Mouse (Mus musculus): ENCODE data around the gene Ccdc28b.

The Ccdc28b gene

DNA sequence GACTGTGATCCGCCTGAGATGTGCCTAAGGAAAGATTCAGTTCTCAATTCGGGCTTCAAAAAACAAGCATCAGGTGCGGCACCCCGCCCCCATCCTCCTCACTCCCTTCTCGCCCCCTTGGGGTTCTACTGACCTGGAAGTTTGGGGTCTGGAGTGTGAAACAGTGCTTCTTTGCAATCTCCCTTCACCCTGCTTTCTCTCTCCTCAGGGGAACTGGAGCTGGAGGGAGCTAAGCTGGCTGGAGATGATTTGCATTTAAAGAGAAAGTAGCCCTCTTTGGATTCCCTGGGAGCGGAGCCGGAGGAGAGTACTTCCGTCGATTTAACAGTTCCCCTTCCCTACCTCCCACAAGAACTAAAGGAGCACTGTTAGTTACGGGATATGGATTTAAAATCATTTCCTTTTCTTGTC lies at the start of gene Ccdc28b:
TSS of gene Ccdc28b (minus strand) at position 267 of the 411 bp plus-strand sequence.
- DNase-seq (ENCODE audit: low read depth, low spot score) = no peak

DNA sequence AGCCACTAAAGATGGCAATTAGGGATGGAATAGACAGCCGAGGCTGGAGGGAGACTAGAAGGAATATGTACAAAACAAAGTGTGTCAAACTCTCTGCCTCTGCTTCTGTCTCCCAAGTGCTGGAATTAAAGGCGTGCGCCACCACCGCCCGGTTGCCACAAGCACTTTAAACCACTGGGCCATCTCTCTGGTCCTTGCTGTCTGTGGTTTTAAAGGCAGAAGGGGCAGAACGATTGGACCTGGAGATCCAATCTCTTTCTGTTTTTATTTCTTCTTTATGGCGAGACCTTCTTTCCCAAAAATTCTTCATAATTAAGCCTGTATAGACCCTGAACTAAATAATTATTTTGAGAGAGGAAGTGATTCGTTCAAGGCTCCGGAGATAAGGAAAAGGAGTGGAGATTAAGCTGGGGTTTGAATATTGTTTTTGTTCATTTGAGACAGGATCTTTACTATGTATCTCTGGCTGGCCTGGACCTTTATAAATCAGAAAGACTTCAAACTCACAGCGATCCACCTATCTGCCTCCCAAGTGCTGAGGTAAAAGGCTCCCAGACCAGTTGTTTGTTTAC lies 49.2 kb upstream of the Ccdc28b start:
- DNase-seq (ENCODE audit: low read depth, low spot score) = no peak

DNA sequence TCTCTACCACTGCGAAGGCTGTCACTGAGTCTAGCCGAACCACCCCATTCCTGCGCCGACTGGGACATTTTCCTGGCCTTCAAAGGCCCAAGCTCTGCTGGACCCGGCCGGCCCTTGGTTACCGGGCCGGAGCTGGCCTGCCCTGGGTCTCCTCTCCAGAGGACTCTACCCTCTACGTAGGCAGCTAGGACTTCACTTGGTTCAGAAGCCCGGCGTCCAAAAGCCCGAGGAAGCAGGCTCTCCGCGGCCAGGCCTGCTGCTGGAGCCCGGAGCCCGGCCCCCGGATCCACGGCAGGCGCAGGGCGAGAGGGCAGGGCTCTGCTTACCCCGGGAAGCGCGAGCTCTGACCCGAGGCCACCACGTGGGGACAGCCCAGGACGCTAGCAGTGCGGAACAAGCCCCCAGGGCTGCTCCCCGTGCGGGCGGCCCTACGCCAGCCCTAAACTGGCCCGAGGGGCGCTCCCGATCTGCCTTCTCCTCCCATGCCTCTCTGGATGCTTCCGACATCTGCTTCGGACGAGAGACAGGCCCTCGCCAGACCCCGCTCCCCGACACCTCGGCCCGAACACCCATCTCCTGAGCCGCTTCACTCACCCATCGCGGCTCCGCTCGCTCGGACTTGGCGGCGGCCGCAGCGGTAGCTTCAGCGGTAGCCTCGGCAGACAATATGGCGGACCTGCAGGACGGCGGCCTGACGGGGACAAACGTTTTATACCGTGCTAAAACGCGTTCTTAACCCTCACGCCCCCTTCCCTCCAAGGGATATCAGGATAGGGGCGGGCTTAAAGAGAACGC lies 48.5 kb upstream of the Ccdc28b start, which contains the start of gene Kpna6:
TSS of gene Kpna6 (minus strand) at position 685 of the 795 bp plus-strand sequence.
- peak; percentile 82 for DNase-seq (ENCODE audit: low read depth, low spot score)

DNA sequence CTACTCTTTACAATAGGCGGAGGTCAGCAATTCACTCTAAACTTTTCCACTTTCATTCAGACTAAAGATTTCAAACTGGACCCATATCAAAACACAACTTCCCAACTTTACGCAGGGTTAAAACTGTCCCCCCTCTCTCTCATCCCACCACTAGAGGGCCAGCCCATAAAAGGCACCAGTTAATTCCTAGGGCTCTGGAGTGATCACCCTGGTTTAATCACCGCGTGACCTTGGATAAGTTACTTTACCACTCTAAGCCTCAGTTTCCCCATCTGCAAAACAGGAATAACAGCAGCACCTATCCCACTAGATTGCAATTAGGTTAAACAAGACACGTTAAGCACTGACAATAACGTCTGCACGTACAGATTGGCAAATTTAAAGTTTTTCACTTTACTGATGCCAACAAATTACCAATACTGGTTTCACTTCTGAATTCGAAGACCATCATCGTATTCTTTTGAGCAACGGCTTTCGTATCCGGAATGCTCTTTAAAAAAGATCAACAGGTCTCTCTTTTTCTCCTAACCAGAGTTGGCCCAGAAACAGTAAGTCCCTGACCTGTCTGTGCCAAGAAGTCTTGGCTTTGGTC lies 47.8 kb upstream of the Ccdc28b start:
- DNase-seq (ENCODE audit: low read depth, low spot score) = peak; percentile 47

DNA sequence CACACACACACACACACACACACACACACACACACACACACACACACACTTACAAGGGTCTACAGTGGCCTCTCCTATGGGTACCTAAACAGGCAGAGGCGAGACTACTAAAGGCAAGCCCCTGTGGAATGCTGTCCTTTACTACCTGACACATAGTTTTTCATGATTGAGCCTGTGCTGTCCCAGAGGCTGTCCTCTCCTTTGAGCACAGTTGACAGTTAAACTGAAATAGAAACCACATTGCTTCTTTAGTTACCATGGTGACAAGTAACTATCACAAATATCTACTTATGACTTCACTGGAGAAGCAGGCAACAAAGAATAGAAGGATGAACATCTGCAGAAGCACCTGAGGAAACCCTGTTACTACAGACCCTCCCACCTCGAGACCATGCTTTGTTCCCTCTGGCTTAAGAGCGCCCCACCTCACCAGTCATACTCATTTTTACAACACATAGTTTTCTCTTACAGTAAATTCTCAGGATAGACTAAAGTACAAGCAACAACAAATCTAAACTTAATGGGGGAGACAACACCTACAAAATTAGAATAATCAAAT lies 38.6 kb upstream of the Ccdc28b start:
- no peak for DNase-seq (ENCODE audit: low read depth, low spot score)

DNA sequence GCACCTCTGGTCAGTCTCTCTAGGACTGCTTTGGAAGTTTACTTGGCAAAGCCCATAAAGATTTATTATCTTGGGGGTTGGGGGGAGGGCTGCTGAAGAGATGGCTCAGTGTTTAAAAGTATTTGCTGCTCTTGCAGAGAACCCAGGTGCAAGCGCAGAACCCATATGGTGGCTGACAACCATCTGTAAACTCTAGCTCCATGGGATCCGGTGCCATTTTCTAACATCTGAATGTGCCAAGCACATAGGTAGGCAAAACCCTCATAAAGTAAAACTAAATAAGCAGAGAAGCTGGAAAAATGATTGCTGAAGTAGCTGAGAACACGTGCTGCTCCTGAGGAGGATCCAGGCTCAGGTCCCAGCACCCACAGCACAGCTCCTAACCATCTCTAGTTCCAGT lies 37.8 kb upstream of the Ccdc28b start:
- no peak for DNase-seq (ENCODE audit: low read depth, low spot score)

DNA sequence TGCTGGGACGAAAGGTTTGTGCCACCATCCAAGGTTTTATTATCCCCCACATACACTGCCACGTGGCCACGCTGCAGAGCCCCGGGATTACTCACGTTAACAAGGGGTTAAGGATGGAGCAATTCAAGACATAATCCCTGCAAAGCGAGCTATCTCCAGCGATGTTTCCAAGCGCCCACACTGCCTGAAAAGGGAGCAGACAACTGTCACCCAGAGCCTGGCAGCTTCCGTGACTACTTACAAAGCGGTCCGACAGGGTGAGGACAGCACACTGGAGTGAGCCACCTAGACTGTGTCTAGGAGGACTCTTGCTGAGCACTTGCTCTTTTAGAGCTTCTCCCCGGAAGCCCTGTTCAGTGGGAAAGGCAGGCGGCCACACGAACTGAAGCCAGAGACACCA lies 31.0 kb upstream of the Ccdc28b start:
- no peak for DNase-seq (ENCODE audit: low read depth, low spot score)

DNA sequence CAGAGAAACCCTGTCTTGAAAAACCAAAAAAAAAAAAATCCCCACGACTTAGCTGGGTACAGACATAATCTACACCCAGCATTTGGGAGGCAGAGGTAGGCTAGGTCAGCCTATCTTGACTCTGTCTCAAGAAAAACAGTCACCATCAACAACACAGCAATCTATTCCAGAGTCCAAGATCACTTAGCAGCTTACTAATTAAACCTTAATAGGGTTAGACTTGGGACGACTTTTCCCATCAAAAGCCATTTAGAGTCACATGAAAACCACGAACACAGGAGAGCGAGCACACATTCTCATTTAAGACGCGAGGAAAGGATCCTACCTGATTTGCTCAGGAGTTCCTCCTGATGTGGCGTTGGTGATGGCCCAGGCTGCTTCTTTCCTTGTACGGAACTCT lies 26.6 kb upstream of the Ccdc28b start:
- no peak for DNase-seq (ENCODE audit: low read depth, low spot score)

DNA sequence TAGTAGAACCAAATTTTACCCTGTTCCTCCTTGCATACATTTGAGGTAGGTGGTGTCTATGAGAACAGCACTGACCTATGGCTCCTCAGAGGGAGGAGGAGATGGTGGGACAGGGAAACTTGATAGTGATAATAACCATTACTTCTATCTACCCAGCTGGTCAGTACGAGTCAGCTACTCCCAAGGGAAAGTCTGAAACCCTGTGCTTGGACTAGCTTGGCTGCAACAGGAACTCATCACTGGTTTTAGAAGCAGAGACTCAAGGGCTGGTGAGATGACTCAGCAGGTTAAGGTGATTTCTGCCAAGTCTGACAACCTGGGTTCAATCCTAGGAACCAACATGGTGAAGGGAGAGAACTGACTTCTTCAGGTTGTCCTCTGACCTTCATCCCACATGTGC lies 24.9 kb upstream of the Ccdc28b start:
- no peak for DNase-seq (ENCODE audit: low read depth, low spot score)

DNA sequence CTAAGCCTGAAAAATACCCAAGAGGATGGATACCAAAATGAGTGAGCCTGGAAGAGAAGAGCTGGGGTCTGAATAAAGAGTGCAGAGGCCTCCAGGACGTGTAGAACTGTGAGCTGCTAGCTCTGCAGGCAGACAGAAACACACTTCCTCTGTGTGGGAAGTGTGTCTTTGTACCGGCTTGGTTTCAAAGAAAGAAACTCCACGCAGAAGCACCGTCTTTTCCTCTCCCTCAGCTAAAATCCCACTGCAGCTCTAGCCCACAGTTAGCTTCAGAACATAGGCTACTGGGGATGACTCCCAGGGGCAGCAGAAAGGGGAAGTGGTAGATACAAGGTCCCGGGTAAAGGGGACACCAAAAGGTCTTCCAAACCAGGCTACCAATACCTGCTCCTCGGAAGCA lies 21.5 kb upstream of the Ccdc28b start:
- no peak for DNase-seq (ENCODE audit: low read depth, low spot score)

DNA sequence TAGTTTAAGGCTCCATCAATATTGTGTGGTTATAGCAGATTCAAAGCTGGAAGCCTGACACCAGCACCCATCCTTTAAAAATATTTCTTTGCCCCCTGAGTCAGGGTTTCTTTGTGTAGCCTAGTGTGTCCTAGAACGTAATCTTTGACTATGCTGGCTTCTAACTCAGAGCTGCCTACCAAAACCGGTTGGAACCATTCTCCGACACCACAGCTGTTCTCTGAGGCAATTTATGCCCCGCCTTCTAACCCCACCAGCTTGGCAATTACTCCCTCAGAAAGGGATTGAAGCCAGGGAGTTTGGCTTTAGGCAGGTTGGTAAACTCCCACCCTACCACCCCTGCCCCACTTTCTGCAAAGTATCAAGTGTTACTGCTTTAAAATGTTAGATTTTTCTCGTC lies 18.0 kb upstream of the Ccdc28b start:
- DNase-seq (ENCODE audit: low read depth, low spot score) = no peak

DNA sequence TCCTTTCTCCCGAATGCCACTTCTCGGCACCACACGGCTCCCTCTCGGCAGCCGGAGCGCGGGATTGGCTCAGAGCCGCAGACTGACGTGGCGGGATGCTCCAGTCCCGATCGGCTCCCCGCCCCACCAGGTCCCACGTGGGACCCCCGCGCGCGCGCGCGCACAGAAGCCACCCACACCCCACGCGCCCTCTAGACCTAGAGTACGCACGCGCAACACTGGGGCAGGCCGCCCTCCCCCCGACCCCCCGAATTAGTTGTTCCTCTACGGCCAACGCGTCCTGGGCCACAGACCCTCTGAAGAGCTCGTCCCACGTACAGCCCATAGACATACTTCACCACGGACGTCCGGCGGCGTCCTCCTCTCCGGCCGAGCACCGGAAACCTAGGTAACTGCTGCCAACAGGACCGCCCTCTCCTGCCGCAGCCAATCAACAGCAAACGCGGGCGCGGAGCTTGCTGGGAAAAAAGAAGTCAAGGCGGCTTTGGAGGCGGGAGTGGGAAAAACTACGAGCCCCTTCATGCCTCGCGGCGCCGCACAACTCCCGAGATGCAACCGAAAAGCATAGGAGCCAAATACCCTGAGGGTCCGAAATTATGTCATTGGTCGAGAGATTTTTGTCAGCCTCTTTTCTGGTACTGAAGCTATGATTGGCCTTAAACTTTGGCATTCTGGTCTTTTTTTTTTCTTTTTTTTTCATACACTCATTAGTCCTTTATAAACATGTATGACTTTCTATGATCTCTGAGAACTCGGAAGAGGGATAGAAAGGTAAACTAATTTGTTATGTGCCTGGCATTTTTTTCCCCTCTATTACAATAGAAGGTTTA lies 17.1 kb upstream of the Ccdc28b start, which contains the start of gene Txlna:
TSS of gene Txlna (minus strand) at position 428 of the 830 bp plus-strand sequence.
- peak; percentile 94 for DNase-seq (ENCODE audit: low read depth, low spot score)

DNA sequence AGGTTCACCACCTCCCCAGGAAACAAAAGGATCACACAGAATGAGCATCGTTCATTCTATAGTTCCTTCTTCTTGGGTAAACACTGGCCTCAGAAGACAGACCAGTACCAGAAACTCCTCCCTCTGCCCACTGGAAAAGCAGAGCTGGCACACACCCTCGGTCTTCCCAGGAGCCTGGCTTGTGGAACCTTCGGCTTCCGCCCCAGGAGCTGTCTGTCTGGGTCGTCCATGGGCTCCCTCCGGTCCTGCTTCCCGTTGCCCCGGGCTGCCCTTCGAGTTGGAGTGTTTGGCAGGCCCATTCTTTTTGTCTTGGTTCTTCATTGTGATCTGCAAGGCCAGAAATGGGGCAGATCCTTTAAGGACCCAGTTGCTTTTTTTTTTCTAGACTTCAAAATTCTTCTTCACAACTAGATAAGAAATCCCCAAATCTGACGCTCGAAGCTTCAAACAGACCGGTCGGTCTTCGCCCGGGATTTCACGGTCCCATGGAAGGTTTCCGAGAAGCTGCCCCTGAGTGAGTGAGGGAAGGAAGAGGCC lies 16.4 kb upstream of the Ccdc28b start:
- no peak for DNase-seq (ENCODE audit: low read depth, low spot score)

DNA sequence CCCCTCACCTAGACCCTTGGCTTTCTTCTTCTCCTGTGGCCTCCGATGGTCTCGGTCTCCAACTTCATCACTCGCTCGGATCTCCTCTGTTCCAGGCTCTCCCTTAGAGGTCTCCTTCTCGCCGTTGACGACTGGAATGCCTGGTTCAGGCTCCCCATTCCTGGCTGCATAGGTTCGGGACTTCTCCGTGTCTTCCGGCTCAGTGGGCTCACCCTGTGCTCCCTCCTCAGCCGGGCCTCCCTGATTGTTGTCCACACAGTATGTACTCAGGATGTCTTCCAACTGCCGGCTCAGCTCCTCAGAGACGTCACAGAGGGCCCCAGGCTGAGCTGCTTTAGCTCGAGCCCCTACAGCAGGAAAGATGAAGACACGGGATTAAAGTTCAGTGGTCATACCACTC lies 15.5 kb upstream of the Ccdc28b start:
- no peak for DNase-seq (ENCODE audit: low read depth, low spot score)

DNA sequence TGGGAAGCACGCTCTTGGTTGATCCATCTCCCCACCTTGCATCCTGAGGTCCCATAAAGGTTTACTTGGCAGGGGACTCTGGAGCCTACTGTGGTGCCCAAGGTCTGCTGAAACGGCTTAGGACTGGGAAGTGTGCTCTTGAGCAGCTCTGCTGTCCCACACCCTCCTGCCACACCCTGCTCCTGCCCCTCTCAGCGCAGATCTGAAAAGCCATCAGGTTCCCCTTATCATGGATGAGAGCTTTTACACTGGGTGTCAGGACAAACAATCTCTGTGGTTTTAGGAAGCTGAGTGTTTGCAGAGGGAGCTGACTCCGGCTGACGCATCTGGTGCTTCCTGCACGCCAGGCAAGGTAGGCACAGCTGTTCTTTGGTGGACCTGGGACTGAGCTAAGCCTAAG lies 10.1 kb upstream of the Ccdc28b start:
- DNase-seq (ENCODE audit: low read depth, low spot score) = no peak

DNA sequence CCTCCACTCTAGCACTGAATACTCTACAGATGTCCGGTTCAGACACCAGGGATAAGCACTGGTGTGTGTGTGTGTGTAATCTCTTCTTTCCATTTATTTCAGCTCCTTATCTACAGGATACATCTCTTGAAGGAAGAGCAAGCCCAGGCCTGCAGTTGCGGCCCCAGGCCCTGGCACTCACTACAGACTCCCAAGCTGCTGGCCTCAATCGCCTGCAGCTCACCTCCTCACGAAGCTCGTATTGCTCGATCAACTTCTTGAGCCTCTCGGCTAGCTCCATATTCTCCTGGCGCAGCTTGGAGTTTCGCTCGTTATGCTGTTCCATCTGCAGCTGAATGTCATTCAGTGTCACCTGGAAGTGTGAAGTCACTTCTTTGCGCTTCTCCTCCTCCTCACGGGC lies 8.1 kb upstream of the Ccdc28b start:
- DNase-seq (ENCODE audit: low read depth, low spot score) = no peak

DNA sequence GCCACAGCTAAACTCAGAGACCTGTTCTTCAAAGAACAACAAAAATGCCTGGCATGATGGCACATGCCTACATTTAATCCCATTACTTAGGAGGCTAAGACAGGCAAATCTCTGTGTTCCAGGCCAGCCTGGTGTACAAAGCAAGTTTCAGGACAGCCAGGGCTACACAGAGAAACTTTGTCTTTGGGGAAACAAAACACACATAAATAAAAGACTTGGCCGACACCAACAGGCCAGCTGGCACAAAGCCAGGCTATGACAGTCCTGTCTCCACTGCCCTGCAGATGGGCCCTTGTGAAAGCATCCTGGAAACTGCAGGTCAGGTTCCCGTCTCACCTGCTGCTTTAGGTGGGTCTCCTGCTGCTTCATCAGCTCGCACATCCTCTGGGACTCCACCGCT lies 7.2 kb upstream of the Ccdc28b start:
- no peak for DNase-seq (ENCODE audit: low read depth, low spot score)

DNA sequence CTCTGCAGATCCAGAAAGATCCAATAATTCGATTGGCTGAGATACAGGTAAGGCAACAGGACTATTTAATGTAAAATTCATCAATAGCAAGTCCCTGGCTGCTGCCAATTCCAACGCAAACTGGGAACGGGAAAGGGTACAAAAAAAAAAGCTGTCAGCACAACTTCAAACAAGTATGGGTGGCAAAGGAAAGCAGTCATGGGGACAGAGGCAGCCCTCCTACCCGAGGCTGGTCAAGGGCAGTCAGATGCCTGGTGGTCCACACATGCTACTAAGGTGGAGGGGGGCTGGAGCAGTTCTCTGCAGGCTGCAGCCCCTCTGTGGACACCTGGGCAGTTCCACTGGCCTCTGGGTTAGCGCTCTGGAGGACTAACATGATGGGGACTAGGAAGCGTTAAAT lies 2.3 kb upstream of the Ccdc28b start:
- no peak for DNase-seq (ENCODE audit: low read depth, low spot score)

DNA sequence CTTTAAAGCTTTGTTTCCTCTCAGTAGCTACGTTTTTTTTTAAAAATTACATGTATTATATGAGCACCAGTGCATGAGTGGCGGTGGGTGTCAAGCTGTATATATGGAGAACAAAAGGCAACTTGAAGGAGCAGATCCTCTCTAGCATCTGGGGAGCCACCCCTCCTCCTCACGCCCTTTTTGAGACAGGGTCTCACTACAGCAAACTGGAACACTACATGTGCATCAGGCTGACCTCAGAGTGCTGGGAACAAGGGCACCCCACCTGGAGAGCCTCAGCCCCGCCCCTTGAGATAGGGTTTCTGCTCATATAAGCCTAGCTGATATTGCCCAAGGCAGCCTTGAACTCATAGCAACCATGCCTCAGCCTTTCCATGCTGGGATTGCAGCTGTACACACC lies 1.7 kb upstream of the Ccdc28b start:
- DNase-seq (ENCODE audit: low read depth, low spot score) = no peak

DNA sequence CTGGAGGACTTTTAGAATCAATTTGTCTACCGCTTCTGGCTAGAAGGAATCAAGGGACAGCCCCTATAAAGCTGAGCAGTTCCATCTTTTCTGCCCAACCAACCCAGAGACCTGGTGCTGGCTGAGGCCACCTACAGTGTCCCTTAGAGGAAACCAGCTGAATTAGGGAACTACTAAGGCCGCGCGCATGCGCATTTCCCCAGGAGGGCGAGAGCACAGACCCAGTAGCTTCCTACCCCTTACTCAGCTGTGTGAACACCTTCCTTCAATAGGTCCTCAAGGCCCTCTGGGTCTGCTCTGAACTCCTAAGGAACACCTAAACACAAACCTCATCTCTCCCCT lies 1.3 kb upstream of the Ccdc28b start:
- DNase-seq (ENCODE audit: low read depth, low spot score) = no peak

DNA sequence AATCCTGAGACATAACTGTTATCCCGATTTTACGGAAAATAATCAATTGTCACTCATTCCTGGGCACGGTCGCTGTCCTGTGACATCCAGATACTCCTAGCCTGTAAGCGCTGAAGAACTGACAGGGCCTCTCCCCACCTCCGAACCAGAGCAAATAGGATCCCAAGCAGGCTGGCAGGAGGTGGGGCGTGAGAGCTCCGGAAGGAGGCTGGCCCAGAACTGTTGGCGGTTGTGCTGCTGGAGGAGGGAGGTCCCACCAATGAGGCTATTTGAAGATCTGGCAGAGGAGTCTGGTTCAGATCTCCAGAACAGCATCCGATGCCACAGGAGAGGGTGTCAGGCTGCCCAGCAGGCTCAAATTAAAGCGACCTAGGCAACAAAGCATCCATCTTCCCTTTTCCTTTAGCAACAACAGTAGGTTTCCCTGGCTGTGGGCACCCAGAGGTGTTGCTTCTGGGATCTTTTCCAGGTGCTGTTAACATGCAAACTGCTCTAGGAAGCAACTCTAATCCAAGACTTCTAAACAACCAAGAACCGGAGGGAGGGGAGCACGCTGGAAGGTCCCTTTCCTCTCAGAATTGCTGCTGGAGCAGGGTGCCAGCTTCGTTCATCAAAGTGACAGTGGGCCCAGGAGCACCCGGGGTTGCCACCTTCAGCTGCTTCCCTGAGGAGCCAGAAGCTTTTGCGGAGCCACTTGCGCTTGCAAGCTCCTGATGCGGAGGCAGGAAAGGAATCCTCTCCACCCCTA lies 708 bp upstream of the Ccdc28b start:
- peak; percentile 77 for DNase-seq (ENCODE audit: low read depth, low spot score)
